Mouse (Mus musculus) brown adipose tissue, adult 24 weeks (tissue): ENCODE results near the gene Grk5. TPM values are rescaled to one million over a fixed set of nuclear protein-coding genes. Genes with fewer than 3 reads are reported as not detected.
A peak's percentile ranks its signal among the peaks of the same experiment; 100 is the strongest.
"Not testable (repeated sequence)": the region's sequence is repeated elsewhere in the genome, so short reads cannot be mapped to it uniquely, and the experiment has no call there.

Experiments used
- H3K27ac ChIP-seq: fragments of 200-500 bp; replicated peaks from 2 replicates; pipeline ENCODE4 v1.5.1; 2012; ENCODE audit warnings: low read depth, mild to moderate bottlenecking, low read length
- H3K4me1 ChIP-seq: fragments of 200-500 bp; 2 replicates; pipeline ENCODE4 v1.6.1; 2012; ENCODE audit warnings: low read length, mixed read lengths; ENCODE audit not compliant: control insufficient read depth, insufficient read depth, insufficient read length
- H3K4me3 ChIP-seq: fragments of 200-500 bp; 2 replicates; pipeline ENCODE4 v1.5.1; 2012; ENCODE audit warnings: low read depth, mild to moderate bottlenecking, low read length, moderate library complexity; ENCODE audit not compliant: insufficient read depth
- polyA plus RNA-seq: library from polyadenylated mRNA; stranded (reverse); fragments of >200 nt; gene quantifications from 2 replicates; pipeline ENCODE4 v1.2.4, GENCODE M21; 2012; ENCODE audit not compliant: missing spikeins, insufficient read depth, insufficient read length

Gene Grk5
- polyA plus RNA-seq, 1 experiment, result 16.7 TPM

DNA sequence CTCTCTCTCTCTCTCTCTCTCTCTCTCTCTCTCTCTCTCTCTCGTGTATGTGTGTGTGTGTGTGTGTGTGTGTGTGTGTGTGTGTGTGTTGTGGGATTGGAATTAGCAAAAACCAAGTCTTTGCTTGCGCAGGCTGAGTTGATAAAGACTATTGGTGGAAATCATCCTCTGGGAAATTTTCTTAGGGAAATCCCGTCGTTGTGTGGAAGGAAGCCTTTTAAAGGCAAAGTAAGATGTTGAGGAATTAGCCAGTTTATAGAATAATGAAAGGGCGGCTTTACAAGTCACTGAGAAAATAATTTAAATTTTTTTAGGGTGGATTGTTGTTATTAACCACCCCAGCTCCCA is 1.5 kb downstream of the Grk5 start:
- Histone ChIP-seq H3K4me1 (peaks cover 5% of the 10 kb centered on the region; the same call in 1 of the 2 replicates), H3K27ac (peak overlapping the region; percentile 70), H3K4me3 (peak overlapping the region; percentile 76)

- H3K4me1 ChIP-seq, result peaks cover 5% of the 10 kb centered on the region; the same call in 1 of the 2 replicates
- peak overlapping the region; percentile 45 for H3K4me3 ChIP-seq
- H3K27ac ChIP-seq, result peak overlapping the region; percentile 46
These were observed 2.5 kb downstream of the Grk5 start for GRCm38 (mm10) chr19:60891934-60892547.

GRCm38 (mm10) chr19:60895251-60895880 is 5.8 kb downstream of the Grk5 start:
- H3K27ac ChIP-seq, result peak overlapping the region; percentile 87
- H3K4me3 ChIP-seq, result no peak overlapping the region
- peaks cover 5% of the 10 kb centered on the region; the same call in 1 of the 2 replicates for H3K4me1 ChIP-seq

- Histone ChIP-seq H3K4me1 (peaks cover 5% of the 10 kb centered on the region), H3K27ac (no peak overlapping the region), H3K4me3 (no peak overlapping the region)
These were observed 13.6 kb downstream of the Grk5 start for GRCm38 (mm10) chr19:60903139-60903538.

DNA sequence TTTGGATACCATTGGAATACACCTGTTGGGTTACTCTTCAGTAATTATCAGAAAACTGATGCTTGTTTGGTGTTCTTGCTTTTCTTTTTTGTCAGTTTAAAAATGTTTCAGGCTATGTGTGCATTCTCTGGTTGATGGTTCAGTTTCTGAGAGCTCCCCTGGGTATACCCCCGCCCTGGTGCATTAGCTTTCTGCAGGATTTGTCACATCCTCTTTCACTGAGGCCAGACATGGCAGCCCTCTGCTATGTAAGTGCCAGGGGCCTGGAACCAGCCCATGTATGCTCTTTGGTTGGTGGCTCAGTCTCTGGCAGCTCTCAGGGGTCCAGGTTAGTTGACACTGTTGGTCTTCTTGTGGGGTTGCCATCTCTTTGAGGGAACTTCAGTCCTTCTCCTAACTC is 14.4 kb downstream of the Grk5 start:
- Histone ChIP-seq H3K4me3 (no peak overlapping the region), H3K27ac (no peak overlapping the region)

DNA sequence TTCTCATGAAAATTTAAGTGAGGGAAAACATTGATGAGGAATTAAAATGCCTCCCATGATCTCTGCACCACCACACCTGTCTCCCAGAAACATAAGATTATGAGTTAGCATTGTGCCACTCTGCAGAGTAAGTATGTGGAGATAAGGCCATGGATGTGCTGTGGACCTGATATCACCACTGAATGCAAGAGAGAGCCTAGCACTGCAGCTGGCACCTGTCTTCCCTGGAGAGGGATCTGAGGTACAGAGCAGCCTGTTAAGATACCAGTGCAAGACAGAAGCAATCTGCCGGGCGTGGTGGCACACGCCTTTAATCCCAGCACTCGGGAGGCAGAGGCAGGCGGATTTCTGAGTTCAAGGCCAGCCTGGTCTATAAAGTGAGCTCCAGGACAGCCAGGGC is 15.9 kb downstream of the Grk5 start:
- Histone ChIP-seq H3K4me1 (peaks cover 5% of the 10 kb centered on the region), H3K27ac (no peak overlapping the region), H3K4me3 (no peak overlapping the region)

More for the DNA sequence above, 14.4 kb downstream of the Grk5 start:
- peaks cover 5% of the 10 kb centered on the region for H3K4me1 ChIP-seq

DNA sequence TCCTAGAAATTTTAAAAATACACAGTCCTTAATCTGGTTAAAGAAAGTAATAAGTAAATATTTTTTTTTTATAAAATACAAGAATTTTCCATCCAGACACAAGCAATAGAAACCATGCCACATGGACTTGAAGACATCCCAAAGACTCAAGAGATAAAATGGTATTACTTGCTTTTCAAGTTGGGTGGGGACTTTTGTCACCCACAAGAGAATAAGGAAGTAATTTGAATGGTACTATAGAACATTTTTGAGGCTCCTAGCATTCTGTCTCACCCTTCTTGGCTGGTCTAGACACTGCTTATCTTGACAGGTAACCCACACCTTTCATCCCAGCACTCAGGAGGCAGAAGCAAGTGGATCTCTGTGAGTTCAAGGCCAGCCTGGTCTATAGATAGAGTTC is 20.8 kb downstream of the Grk5 start:
- Histone ChIP-seq H3K4me3 (no peak overlapping the region), H3K4me1 (0 out of 2 replicates have a peak, but pooled peaks cover 4% of the 10 kb centered on the region), H3K27ac (no peak overlapping the region)

DNA sequence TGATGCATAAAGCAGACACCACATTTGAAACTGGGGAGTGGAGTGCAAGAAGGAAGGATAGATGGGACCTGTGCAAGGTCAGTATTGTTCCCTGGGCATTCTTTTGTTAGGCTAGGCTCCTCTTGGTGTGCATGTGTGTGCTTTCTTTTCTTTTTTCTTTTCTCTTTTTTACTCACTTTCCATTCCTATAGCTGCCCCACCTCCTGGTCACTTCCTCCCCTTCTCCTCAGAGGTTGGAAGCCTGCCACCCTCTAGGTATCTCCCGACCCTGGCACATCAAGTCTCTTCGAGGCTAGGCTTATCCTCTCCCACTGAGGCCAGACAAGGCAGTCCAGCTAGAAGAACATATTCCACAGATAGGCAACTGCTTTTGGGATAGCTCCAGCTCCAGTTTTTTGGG is 22.1 kb downstream of the Grk5 start:
- Histone ChIP-seq H3K4me3 (no peak overlapping the region), H3K27ac (no peak overlapping the region), H3K4me1 (peaks cover 2% of the 10 kb centered on the region; the same call in 1 of the 2 replicates)

GRCm38 (mm10) chr19:60915236-60915635 is 25.7 kb downstream of the Grk5 start:
- H3K27ac ChIP-seq, result peak overlapping the region; percentile 66
- peaks cover 10% of the 10 kb centered on the region for H3K4me1 ChIP-seq
- no peak overlapping the region for H3K4me3 ChIP-seq

- Histone ChIP-seq H3K27ac (peak overlapping the region; percentile 31; the same call in 1 of the 2 replicates), H3K4me3 (no peak overlapping the region), H3K4me1 (peaks cover 10% of the 10 kb centered on the region)
These were observed 26.3 kb downstream of the Grk5 start for GRCm38 (mm10) chr19:60915862-60916261.

DNA sequence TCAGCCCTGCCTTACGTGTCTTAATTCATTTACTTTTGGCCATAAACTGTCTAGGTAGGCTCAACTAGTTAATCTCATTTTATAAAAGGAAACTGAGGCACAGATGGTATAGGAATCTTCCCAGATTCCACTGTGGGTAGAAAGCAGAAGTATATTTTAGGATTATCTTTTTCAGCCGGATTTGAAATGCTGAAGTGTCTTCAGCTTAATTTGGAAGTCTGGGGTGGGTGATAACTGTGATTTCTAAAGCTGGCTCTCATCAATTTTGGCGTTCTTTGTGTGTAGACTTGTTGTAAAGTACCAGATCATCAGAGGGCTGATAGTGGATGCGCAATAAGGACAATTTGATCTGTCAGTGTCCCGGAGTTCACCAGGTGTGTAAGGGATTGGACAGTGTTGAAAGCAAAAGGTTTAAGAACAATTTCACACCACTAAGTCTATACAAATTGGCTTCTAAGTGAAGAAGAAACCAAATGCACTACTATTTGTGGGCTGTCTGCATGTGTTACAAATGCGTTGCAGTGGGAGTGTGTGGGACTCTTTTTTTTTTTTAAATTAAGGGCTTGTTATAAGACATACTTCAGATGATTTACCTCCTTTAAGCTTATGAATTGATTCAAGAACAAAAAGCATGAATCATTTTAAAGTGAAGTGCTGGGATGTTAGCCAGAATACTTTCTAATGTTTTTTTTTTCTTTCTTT is 27.5 kb downstream of the Grk5 start:
- Histone ChIP-seq H3K4me1 (peaks cover 10% of the 10 kb centered on the region), H3K4me3 (no peak overlapping the region), H3K27ac (no peak overlapping the region)

DNA sequence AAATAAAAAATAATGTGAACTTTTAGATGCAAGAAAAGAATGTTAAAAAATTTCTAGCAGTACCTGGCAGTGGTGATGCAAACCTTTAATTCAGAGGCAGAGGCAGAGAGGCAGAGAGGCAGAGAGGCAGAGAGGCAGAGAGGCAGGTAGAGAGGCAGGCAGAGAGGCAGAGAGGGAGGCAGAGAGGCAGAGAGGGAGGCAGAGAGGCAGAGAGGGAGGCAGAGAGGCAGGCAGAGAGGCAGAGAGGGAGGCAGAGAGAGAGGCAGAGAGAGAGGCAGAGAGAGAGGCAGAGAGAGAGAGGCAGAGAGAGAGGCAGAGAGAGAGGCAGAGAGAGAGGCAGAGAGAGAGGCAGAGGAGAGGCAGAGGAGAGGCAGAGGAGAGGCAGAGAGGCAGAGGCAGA is 35.0 kb downstream of the Grk5 start:
- H3K4me3 ChIP-seq, H3K27ac ChIP-seq, H3K4me1 ChIP-seq: not testable (repeated sequence)

- H3K27ac ChIP-seq, result peak overlapping the region; percentile 62
- peaks cover 13% of the 10 kb centered on the region; the same call in 1 of the 2 replicates for H3K4me1 ChIP-seq
- H3K4me3 ChIP-seq, result no peak overlapping the region
These were observed 45.5 kb downstream of the Grk5 start for GRCm38 (mm10) chr19:60935001-60935400.

DNA sequence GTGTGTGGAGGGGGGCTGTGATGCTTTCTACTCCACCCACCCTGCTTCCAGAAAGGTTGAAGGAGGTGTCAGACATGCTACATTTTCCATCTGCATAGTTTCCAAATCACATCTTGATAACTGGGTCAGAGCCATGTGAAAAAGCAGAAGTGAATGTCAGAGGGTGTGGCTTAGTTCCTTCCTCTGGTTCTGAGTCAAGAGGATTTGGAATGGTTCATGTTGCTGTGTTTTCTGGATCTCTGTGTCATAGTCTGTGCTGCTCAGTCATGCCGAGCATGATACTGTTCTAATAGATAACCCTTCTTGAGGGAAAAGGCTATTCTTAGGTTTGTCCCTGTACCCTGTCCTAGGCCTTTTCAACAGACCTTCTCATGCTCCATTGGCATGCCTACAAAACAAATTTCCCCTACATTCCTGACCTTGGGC is 50.4 kb downstream of the Grk5 start:
- Histone ChIP-seq H3K4me1 (peaks cover 26% of the 10 kb centered on the region), H3K27ac (peak overlapping the region; percentile 84), H3K4me3 (no peak overlapping the region)

- H3K4me3 ChIP-seq, result no peak overlapping the region
- H3K4me1 ChIP-seq, result peaks cover 25% of the 10 kb centered on the region
- peak overlapping the region; percentile 84 for H3K27ac ChIP-seq
These were observed 51.3 kb downstream of the Grk5 start for GRCm38 (mm10) chr19:60940866-60941265.
